Mouse (Mus musculus) megakaryocyte-erythroid progenitor cell, adult 5-6 weeks (primary cell): ENCODE data around the gene Hes7. TPM values are rescaled to one million over a fixed set of nuclear protein-coding genes. Genes with fewer than 3 reads are reported as not detected.
"Not testable (repeated sequence)": the region's sequence is repeated elsewhere in the genome, so short reads cannot be mapped to it uniquely, and the experiment has no call there.

Experiments used
- ATAC-seq: replicated peaks from 2 replicates; pipeline ENCODE4 v1.8.0; 2016; ENCODE audit warnings: mild to moderate bottlenecking, inconsistent platforms; ENCODE audit not compliant: severe bottlenecking, poor library complexity, low FRiP score, low TSS enrichment
- total RNA-seq, 2 experiments: library from RNA; stranded (forward) in 1 of 2; stranded (reverse) in 1 of 2; fragments of 200-1000, 215-1000 nt in 1 of 2; fragments of >200 nt in 1 of 2; fragmentation: Nextera tagmentation in 1 of 2; gene quantifications; 2 replicates each; pipeline ENCODE4 v1.2.3; 2014 to 2017

Gene Hes7
- total RNA-seq, 2 experiments from 2014 or later: not detected

- no peak for ATAC-seq
Observed at GRCm38 (mm10) chr11:69087082-69087481, 33.1 kb upstream of the Hes7 start.

- ATAC-seq: no peak
Observed at GRCm38 (mm10) chr11:69087597-69087996, 32.6 kb upstream of the Hes7 start.

GRCm38 (mm10) chr11:69088103-69088855 lies 31.9 kb upstream of the Hes7 start, which contains the start of gene Vamp2:
TSS of gene Vamp2 (plus strand) at chr11:69088490.
- ATAC-seq: peak; percentile 53; the same call in 1 of the 2 replicates

- peak; percentile 65 for ATAC-seq
Observed at GRCm38 (mm10) chr11:69088856-69089615, 31.2 kb upstream of the Hes7 start.

- no peak for ATAC-seq
Observed at GRCm38 (mm10) chr11:69089616-69090290, 30.5 kb upstream of the Hes7 start.

- ATAC-seq: no peak
Observed at GRCm38 (mm10) chr11:69090367-69090766, 29.8 kb upstream of the Hes7 start.

- no peak for ATAC-seq
Observed at GRCm38 (mm10) chr11:69091566-69092385, 28.4 kb upstream of the Hes7 start.

GRCm38 (mm10) chr11:69092386-69092751 lies 27.8 kb upstream of the Hes7 start:
- ATAC-seq: no peak

GRCm38 (mm10) chr11:69092871-69093270 lies 27.3 kb upstream of the Hes7 start:
- ATAC-seq: no peak

- ATAC-seq: not testable (repeated sequence)
Observed at GRCm38 (mm10) chr11:69093856-69094255, 26.3 kb upstream of the Hes7 start.

GRCm38 (mm10) chr11:69094697-69095429 lies 25.3 kb upstream of the Hes7 start, which contains the start of gene Per1:
TSS of gene Per1 (plus strand) at chr11:69095217.
- peak; percentile 68 for ATAC-seq

- no peak for ATAC-seq
Observed at GRCm38 (mm10) chr11:69095511-69096231, 24.5 kb upstream of the Hes7 start.

GRCm38 (mm10) chr11:69096360-69096986 lies 23.7 kb upstream of the Hes7 start:
- ATAC-seq: no peak

GRCm38 (mm10) chr11:69096987-69097900 lies 23.0 kb upstream of the Hes7 start:
- ATAC-seq: peak; percentile 56

- no peak for ATAC-seq
Observed at GRCm38 (mm10) chr11:69098039-69098761, 22.0 kb upstream of the Hes7 start.

- peak; percentile 43 for ATAC-seq
Observed at GRCm38 (mm10) chr11:69098762-69099091, 21.5 kb upstream of the Hes7 start.
